Mouse (Mus musculus): ENCODE results near the gene Ptpru. TPM values are rescaled to one million over a fixed set of nuclear protein-coding genes. Genes with fewer than 3 reads are reported as not detected.
"Not testable (repeated sequence)": the region's sequence is repeated elsewhere in the genome, so short reads cannot be mapped to it uniquely, and the experiment has no call there.

The Ptpru gene
- total and polyA plus RNA-seq, 3 experiments, result 41.5 to 59.1 (median 54.8) TPM

DNA sequence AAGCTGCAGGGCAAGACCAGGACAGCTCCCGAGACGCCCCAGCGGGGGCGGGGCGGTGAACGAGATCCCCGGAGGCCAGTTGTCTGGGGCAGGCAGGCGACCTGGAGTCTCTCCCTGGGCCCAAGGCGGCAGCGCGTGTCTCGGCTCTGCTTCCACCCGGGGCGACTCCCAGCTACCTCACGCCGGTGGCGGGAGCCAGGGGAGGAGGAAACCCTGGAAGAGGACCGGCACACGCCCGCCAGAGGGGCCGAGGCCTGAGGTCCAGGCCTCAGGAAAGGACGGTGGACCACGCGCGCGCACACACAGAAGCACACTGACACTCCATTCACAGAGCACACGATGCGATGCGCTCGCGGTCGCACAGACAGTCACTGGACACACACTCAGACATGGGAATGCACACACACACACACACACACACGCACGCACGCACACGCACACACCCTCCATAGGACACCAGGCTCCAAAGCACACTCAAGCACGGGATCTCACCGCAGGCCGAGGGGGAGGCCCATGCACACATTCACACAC, 1.7 kb downstream of the Ptpru start:
- peak; percentile 68 for DNase-seq

GRCm38 (mm10) chr4:131833971-131834609, 4.0 kb downstream of the Ptpru start:
- peak; percentile 46 for DNase-seq

DNA sequence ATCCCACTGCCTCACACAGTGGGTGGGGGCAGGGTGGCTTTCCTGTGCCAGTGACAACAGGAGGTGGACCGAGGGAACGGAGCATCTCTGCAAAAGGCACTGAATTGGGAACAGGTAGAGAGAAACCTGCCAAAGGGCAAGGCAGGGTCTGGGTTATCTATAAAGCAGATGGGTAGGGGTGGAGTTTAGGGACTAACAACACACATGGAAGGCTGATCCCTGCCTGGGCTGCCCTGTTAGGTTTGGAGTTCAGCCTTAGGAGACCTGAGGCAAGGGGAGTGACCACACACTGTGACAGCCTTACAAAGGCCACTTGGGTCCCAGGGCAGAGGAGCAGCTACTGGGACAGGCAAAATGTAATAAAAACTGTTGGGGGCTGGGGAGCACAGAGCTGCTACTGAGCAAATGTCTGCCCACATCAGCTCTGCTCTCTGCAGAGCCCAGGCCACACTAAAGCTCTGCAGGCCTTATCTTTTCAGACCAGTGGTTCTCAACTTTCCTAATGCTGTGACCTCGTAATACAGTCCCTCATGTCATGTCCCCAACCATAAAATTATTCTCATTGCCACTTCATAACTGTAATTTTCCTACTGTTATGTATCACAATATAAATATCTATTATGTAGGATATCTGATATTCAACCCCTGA, 5.2 kb downstream of the Ptpru start:
- DNase-seq, result no peak

DNA sequence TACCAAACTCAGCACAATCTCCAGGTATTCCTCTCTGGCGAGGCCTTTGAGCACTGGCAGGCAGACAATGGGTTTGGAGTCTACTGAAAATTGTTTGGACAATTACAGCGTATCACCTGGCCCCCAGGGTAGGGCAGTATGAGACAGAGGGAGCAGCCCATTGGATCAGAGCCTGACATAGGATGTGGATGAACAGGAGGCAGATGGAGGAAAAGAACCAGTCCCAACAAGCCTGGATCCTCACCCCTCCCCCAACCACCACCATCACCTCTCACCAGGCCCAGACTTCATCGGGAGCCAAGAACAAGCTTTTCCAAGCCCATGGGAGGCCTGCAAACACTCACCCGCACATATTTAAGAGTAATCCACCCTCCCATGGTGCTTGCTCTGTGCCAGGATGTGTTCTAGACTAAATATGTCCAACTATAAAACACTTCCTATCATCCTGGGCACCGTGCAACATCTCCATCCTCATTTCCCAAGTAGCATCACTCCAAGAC, 6.5 kb downstream of the Ptpru start:
- DNase-seq, result no peak

- DNase-seq, result no peak
Observed at GRCm38 (mm10) chr4:131829123-131829522, 9.0 kb downstream of the Ptpru start.

DNA sequence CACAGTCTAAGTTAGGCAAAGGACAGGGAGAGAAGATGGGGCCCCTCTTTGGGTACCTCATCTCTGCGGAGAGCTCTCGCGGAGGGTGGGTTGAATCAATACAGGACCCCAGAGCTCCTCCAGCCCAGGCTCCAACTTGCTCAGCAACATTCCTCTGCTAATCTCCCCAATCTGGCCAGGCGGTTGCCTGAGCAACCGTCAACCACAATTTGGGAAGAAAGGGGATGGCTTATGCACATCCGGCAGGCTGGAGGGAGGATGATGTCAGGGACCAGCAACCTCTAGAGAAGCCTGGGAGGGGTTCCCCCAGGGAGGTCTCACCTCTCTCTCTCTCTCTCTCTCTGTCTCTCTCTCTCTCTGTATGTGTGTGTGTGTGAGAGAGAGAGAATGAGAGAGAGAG, 11.2 kb downstream of the Ptpru start:
- DNase-seq, result peak; percentile 18

GRCm38 (mm10) chr4:131825830-131826229, 12.3 kb downstream of the Ptpru start:
- DNase-seq, result peak; percentile 63

GRCm38 (mm10) chr4:131824939-131825338, 13.1 kb downstream of the Ptpru start:
- no peak for DNase-seq

DNA sequence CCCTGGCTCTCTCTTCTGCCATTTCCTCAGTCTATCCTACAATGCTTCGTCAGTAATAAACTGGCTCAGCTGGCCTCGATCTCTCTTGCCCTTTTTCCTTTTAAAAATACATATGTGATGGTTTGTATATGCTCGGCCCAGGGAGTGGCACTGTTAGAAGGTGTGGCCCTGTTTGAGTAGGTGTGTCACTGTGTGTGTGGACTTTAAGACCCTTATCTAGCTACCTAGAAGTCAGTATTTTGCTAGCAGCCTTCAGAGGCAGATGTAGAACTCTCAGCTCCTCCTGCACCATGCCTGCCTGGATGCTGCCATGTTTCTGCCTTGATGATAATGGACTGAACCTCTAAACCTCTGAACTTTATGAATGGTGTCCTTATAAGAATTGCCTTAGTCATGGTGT, 15.5 kb downstream of the Ptpru start:
- DNase-seq, result no peak

- DNase-seq, result no peak
Observed at GRCm38 (mm10) chr4:131821161-131821731, 16.8 kb downstream of the Ptpru start.

GRCm38 (mm10) chr4:131818926-131819325, 19.2 kb downstream of the Ptpru start:
- DNase-seq, result no peak

DNA sequence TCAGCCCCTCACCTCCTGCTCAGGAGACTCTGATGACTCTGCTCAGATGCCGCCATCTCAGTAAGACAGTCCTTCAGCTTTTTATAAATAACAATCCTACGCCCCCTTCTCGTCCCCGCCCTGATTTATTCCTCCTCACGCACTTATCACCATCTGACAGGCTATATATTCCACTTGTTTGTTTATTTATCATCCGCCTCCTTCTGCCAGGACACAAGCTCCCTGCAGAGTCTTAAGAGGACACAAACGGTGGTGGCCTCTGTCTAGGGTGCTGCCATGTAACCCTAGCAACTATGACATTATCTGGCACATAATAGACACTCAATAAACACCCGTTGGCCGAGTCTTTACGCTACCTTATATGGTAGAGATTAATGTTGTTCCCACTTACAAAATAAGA, 22.3 kb downstream of the Ptpru start:
- no peak for DNase-seq

GRCm38 (mm10) chr4:131814869-131815268, 23.2 kb downstream of the Ptpru start:
- DNase-seq, result no peak

DNA sequence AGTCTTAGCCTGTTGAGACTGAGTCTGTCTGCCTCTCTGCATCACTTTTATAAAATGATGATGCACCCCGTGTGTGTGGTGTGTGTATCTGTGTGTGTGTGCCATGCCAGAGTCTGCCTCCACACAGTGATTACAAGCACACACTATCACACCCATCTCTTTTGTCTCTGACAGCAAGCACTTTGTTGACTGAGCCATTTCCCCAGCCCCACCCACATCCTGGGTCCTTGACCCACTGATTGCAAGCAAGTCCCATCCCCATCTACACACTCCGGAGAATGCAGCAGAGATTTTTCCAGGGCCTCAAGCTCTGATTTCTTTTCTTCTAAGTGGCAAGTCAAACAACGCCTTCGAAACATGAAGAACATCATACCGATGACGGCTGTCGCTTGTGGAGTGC, 24.3 kb downstream of the Ptpru start:
- peak; percentile 31 for DNase-seq

DNA sequence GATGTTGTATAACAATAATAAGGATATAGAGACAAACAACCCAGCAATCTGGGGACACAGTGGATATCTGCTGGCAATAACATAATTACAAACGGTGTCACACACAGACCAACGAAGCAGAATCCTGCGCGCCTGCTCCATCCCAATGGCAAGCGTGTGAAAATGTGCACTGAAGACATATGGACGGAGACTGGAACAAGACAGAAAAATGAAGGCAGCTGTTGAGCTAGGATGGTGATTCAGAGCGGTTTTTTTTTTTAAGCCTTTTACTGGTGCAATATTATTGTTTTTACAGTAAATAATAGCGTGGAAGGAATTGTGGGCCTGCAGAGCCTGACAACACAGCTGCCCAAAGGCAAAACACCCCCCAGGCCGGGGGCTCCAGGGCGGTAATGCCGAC, 25.6 kb downstream of the Ptpru start:
- no peak for DNase-seq

- DNase-seq, result no peak
Observed at GRCm38 (mm10) chr4:131805255-131805654, 32.8 kb downstream of the Ptpru start.

- DNase-seq, result not testable (repeated sequence)
Observed at GRCm38 (mm10) chr4:131804732-131805131, 33.4 kb downstream of the Ptpru start.

DNA sequence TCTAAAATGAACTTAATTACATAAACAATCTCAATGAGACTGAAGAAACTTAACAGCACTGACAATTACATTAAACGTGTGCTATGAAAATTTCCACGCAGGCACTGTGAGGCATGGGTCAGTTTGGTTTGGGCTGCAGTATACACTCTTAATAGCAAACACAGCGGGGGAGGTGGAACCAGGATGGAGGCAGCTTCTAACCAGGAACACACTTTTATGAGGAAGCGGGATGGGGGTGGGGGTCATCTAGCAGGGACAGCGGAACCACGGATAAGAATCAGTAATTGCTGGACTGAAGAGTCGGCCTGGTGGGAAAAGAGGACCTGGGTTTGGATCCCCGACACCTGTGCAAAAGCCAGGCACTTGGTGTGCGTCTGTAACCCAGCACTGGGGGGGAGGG, 34.2 kb downstream of the Ptpru start:
- no peak for DNase-seq

DNA sequence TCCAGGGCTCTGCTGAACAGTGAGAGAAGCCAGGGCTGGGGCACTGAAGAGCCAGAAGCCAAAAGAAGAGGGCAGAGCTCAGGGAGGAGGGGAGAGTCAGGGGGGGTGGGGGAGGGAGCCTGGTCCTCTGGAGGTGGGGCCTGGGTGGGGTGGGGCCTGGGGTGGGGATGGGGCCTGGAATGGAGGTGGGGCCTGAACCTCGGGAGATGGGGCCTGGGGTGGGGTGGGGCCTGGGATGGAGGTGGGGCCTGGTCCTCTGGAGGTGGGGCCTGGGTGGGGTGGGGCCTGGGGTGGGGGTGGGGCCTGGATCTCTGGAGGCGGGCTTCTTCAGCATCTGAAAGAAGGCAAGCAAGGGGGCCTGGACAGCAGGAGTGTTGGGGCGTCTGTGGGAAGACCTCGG, 39.1 kb downstream of the Ptpru start:
- DNase-seq, result no peak

- DNase-seq, result no peak
Observed at GRCm38 (mm10) chr4:131797920-131798319, 40.2 kb downstream of the Ptpru start.

DNA sequence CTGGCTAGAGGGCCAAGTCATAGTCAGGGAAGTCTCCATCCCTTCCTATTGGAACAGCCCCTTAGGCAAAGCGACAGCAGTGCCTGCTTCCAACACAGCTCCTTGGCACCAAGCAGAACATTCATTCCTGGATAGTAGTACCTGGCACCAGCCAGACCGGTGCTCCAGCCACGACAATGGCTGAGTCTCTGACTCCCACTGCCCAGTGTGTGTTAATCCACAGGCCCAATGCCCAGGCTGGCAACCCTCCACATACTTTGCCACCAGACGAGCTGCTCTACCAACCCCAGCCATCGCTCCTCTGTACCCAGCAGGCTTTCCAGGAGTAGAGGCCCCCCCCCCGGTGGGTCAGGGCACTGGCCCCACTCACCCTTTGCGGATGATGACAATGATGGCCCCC, 40.6 kb downstream of the Ptpru start:
- peak; percentile 21 for DNase-seq

DNA sequence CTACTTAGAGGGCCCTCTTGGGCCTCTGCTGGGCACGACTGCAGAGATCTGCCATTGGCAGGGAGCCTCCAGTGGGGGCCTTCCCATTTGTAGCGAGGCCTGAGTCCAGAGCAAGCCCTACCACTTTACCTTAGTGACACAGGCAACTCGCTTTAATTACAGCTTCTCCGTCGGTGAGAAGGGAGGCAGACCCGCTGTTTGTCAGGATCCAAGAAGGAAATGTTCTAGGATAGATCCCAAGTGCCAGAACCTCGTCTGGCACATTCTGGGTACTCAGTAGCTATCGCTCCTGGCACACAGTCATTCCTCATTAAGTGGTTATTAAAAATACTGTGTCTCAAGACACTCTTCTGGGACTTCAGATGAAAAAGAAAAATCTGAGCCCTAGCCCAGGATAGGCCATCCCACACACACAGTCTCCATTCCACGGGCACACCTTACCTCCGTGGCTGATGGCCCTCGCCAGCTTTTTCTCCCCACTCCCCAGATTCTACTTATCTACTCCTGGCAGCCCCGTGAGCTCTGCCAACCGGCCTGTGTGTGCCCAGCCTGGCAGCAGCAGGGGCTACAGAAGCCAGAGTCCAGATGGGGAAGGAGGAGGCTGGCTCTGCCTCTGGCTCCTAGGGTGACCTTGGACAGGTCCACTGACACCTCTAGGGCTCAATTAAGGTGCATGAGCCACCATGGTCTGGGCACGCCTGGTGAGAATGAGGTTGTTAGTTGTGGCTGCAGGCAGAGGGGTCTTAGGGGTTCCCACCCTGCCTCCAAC, 41.6 kb downstream of the Ptpru start:
- DNase-seq, result no peak
